Mouse (Mus musculus): ENCODE measurements at regions not wholly inside any gene's neighbourhood (a gene's known extent, or its start where the extent isn't known, plus 50 kb on each side); places are given as distances from the start of the nearest gene placed in this dataset.
A peak's percentile ranks its signal among the peaks of the same experiment; 100 is the strongest.

DNA sequence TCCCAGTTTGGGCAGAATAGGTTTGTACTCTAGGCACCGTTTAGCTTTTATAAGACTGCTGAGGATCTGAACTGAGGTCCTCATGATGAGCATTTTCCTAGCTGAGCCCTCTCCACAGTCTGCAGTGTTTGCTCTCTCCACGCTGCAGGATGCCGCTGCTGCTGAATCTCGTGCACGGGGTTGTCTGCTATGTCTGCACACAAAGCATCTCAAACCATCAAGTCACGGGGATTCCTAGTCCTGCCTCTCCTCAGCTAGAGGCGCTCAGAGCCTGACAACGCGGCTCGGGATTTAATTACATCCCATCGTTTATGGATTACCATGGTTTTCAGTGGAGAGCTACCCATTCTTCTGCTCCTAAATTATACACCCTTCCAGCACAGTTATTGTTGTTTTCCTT is 175.6 kb downstream of the Rnf144b start:
- Histone ChIP-seq H3K4me3 (ENCODE audit: low read depth, low read length) (no peak overlapping the region), H3K27me3 (ENCODE audit: insufficient read depth, low read length) (no peaks in the 10 kb centered on the region), H3K9ac (no peak overlapping the region), H3K36me3 (ENCODE audit: insufficient read depth) (no peaks in the 10 kb centered on the region), H3K4me1 (ENCODE audit: insufficient read depth) (no peaks in the 10 kb centered on the region), H3K4me2 (no peak overlapping the region), H3K9me3 (ENCODE audit: low read depth, low read length) (no peaks in the 10 kb centered on the region), H3K27ac (ENCODE audit: low read depth) (no peak overlapping the region)
- DNase-seq (no peak), ATAC-seq (ENCODE audit: insufficient read depth) (no peak)
- no peak for TF ChIP-seq CTCF (IDR thresholded peaks at IDR 0.05; ENCODE audit: low read depth)
- whole genome bisulfite sequencing: 58% methylated on average over 11 of the region's 11 CpGs

DNA sequence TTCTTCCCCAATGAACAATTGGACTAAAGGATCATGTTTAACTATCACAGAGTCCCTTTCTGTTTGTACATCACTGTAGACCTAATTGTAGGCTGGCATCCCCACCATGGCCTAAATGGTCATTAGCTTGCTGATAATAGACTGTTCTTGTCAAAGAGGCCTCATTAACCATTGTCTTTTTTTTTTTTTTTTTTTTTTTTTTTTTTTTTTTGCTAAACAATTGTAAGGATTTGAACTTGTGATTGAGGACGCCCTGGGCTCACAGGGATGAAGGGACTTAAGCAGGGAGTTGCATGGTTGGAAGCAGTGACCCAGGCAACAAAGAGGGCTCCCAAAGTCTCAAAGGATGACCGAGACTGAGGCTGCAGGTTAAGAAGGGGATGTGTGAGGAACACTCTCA is 178.0 kb downstream of the Rnf144b start:
- WGBS: 62% methylated on average over 2 of the region's 2 CpGs

DNA sequence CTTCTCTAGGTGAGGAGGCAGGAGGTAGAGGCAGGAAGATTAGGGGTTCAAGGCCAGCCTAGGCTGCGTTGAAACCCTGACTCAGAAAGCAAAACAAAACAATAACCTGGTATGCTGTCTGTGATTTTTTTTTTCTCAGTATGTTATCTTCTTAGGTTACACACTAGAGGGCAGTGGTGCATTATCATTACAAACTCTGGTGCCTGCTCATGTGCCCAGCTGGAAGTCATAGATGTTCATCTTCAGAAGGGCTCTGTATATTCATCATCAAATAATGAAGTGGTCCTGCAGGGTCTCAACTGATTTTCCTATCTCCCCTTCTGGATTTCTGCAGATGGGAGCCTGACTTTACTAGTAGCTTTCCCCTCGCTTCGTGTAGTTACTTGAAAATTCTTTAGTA is 178.6 kb downstream of the Rnf144b start:
- ATAC-seq (ENCODE audit: insufficient read depth) (no peak), DNase-seq (peak; percentile 77)
- Histone ChIP-seq H3K36me3 (ENCODE audit: insufficient read depth) (no peaks in the 10 kb centered on the region), H3K27ac (ENCODE audit: low read depth) (no peak overlapping the region), H3K4me1 (ENCODE audit: insufficient read depth) (no peaks in the 10 kb centered on the region), H3K4me3 (ENCODE audit: low read depth, low read length) (no peak overlapping the region), H3K27me3 (ENCODE audit: insufficient read depth, low read length) (no peaks in the 10 kb centered on the region), H3K4me2 (no peak overlapping the region), H3K9ac (no peak overlapping the region), H3K9me3 (ENCODE audit: low read depth, low read length) (no peaks in the 10 kb centered on the region)
- TF ChIP-seq CTCF (IDR thresholded peaks at IDR 0.05; ENCODE audit: low read depth): peak; percentile 61
- 48% methylated on average over 3 of the region's 3 CpGs for WGBS

More for the DNA sequence above, 178.0 kb downstream of the Rnf144b start:
- Histone ChIP-seq H3K9me3 (ENCODE audit: low read depth, low read length) (no peaks in the 10 kb centered on the region), H3K4me2 (no peak overlapping the region), H3K9ac (no peak overlapping the region), H3K4me3 (ENCODE audit: low read depth, low read length) (no peak overlapping the region), H3K36me3 (ENCODE audit: insufficient read depth) (no peaks in the 10 kb centered on the region), H3K27me3 (ENCODE audit: insufficient read depth, low read length) (no peaks in the 10 kb centered on the region), H3K27ac (ENCODE audit: low read depth) (no peak overlapping the region), H3K4me1 (ENCODE audit: insufficient read depth) (no peaks in the 10 kb centered on the region)
- no peak for TF ChIP-seq CTCF (IDR thresholded peaks at IDR 0.05; ENCODE audit: low read depth)
- ATAC-seq (ENCODE audit: insufficient read depth): no peak
- DNase-seq: no peak

DNA sequence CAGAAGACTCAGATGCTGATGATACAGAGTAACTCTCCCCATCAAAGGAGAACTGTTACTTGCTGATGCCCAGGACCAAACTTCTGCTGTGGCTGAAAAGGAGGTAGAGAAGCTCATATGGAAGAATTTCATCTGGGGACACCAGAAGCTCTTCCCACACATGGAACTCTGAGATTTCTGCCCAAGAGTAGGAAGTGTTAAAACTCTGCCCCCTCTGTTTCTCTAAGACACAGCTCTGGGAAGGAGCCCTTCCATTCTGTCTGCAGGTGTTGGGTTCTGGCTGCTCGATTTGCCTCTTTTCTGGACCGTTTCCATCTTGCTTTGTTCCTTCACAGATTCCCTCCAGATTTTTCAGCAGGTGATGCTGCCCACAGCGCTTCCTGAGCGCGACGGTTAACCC is 187.0 kb downstream of the Rnf144b start:
- no peaks in the 10 kb centered on the region for H3K4me1 ChIP-seq (ENCODE audit: insufficient read depth)
- 90% methylated on average over 6 of the region's 6 CpGs for WGBS
- H3K36me3 ChIP-seq (ENCODE audit: insufficient read depth): no peaks in the 10 kb centered on the region

GRCm38 (mm10) chr13:47310751-47311202 is 188.3 kb downstream of the Rnf144b start:
- Histone ChIP-seq H3K4me1 (ENCODE audit: insufficient read depth) (no peaks in the 10 kb centered on the region), H3K27ac (ENCODE audit: low read depth) (no peak overlapping the region), H3K27me3 (ENCODE audit: insufficient read depth, low read length) (no peaks in the 10 kb centered on the region), H3K36me3 (ENCODE audit: insufficient read depth) (no peaks in the 10 kb centered on the region), H3K9me3 (ENCODE audit: low read depth, low read length) (no peaks in the 10 kb centered on the region), H3K4me3 (ENCODE audit: low read depth, low read length) (no peak overlapping the region), H3K9ac (no peak overlapping the region), H3K4me2 (no peak overlapping the region)
- DNase-seq: no peak
- ATAC-seq (ENCODE audit: insufficient read depth): no peak
- no peak for TF ChIP-seq CTCF (IDR thresholded peaks at IDR 0.05; ENCODE audit: low read depth)
- 28% methylated on average over 7 of the region's 7 CpGs for WGBS

More for the DNA sequence above, 187.0 kb downstream of the Rnf144b start:
- Histone ChIP-seq H3K4me2 (no peak overlapping the region), H3K27me3 (ENCODE audit: insufficient read depth, low read length) (no peaks in the 10 kb centered on the region), H3K27ac (ENCODE audit: low read depth) (no peak overlapping the region), H3K9me3 (ENCODE audit: low read depth, low read length) (no peaks in the 10 kb centered on the region), H3K9ac (no peak overlapping the region), H3K4me3 (ENCODE audit: low read depth, low read length) (no peak overlapping the region)
- TF ChIP-seq CTCF (IDR thresholded peaks at IDR 0.05; ENCODE audit: low read depth): no peak
- ATAC-seq (ENCODE audit: insufficient read depth): no peak
- no peak for DNase-seq

DNA sequence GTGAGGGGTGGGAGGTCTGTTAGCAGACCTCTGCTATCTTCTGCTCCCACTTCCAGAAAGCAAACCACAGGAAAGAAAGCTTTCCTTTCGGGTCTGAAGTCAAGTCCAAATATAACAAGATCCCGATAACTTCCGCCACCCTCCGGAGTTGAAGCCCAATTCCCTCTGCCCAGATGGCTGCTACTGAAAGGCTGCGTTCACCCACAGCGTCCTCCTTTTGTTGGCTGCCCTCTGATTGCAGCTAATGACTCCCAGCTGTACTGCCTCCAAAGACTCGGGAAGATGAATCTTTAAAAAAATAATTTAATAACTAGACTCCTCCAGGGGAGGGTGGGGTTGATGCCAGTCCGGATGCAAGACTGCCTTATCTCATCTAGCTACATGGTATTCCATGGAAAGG is 197.1 kb downstream of the Rnf144b start:
- Histone ChIP-seq H3K9ac (no peak overlapping the region), H3K4me3 (ENCODE audit: low read depth, low read length) (no peak overlapping the region), H3K27me3 (ENCODE audit: insufficient read depth, low read length) (no peaks in the 10 kb centered on the region), H3K4me2 (no peak overlapping the region), H3K4me1 (ENCODE audit: insufficient read depth) (no peaks in the 10 kb centered on the region), H3K27ac (ENCODE audit: low read depth) (no peak overlapping the region), H3K9me3 (ENCODE audit: low read depth, low read length) (no peaks in the 10 kb centered on the region), H3K36me3 (ENCODE audit: insufficient read depth) (no peaks in the 10 kb centered on the region)
- WGBS: 36% methylated on average over 8 of the region's 8 CpGs
- DNase-seq (no peak), ATAC-seq (ENCODE audit: insufficient read depth) (no peak)
- TF ChIP-seq CTCF (IDR thresholded peaks at IDR 0.05; ENCODE audit: low read depth): no peak

- Histone ChIP-seq H3K9me3 (ENCODE audit: low read depth, low read length) (no peaks in the 10 kb centered on the region), H3K4me3 (ENCODE audit: low read depth, low read length) (no peak overlapping the region), H3K4me1 (ENCODE audit: insufficient read depth) (no peaks in the 10 kb centered on the region), H3K4me2 (no peak overlapping the region), H3K36me3 (ENCODE audit: insufficient read depth) (no peaks in the 10 kb centered on the region), H3K27ac (ENCODE audit: low read depth) (no peak overlapping the region), H3K27me3 (ENCODE audit: insufficient read depth, low read length) (no peaks in the 10 kb centered on the region), H3K9ac (no peak overlapping the region)
- no peak for TF ChIP-seq CTCF (IDR thresholded peaks at IDR 0.05; ENCODE audit: low read depth)
- 81% methylated on average over 1 of the region's 1 CpGs for WGBS
- ATAC-seq (ENCODE audit: insufficient read depth): no peak
- DNase-seq: no peak
Measured at GRCm38 (mm10) chr13:47321876-47322275, 199.4 kb downstream of the Rnf144b start.

Data from lung, embryonic 14.5 days (tissue).